Mouse (Mus musculus) hindbrain, postnatal 0 days (tissue): ENCODE data around the gene Anapc15. TPM values are rescaled to one million over a fixed set of nuclear protein-coding genes. Genes with fewer than 3 reads are reported as not detected.

Source experiments
- ATAC-seq: fragments of 200-750 bp; cut with Nextera tagmentation; 2 replicates; pipeline ENCODE4 v1.8.0; 2017; ENCODE audit warnings: mild to moderate bottlenecking, moderate TSS enrichment, moderate library complexity
- DNase-seq: peaks from one replicate; pipeline ENCODE4 v3.0.0-alpha.2; 2015; ENCODE audit warnings: low spot score
- H3K27ac ChIP-seq: fragments of 300-500 bp; sonication (generic); 2 replicates; pipeline ENCODE4 v1.5.1; 2014; ENCODE audit warnings: mild to moderate bottlenecking
- H3K27me3 ChIP-seq: fragments of 300-500 bp; sonication (generic); 2 replicates; pipeline ENCODE4 v1.6.1; 2014; ENCODE audit warnings: low read length, mixed read lengths; ENCODE audit not compliant: insufficient read depth
- H3K36me3 ChIP-seq: fragments of 300-500 bp; sonication (generic); 2 replicates; pipeline ENCODE4 v1.6.1; 2014; ENCODE audit warnings: low read length, mixed read lengths; ENCODE audit not compliant: insufficient read depth
- H3K4me1 ChIP-seq: fragments of 300-500 bp; sonication (generic); 2 replicates; pipeline ENCODE4 v1.6.1; 2014; ENCODE audit warnings: antibody characterized with exemption, low read length, mixed read lengths; ENCODE audit not compliant: insufficient read depth
- H3K4me2 ChIP-seq: fragments of 300-500 bp; sonication (generic); 2 replicates; pipeline ENCODE4 v1.6.1; 2014; ENCODE audit warnings: low read depth, mild to moderate bottlenecking, low read length, moderate library complexity, mixed read lengths
- H3K4me3 ChIP-seq: fragments of 300-500 bp; sonication (generic); 2 replicates; pipeline ENCODE4 v1.5.1; 2014; ENCODE audit warnings: low read length
- H3K9ac ChIP-seq: fragments of 300-500 bp; sonication (generic); replicated peaks from 2 replicates; pipeline ENCODE4 v1.6.1; 2014; ENCODE audit warnings: mild to moderate bottlenecking, low read length, moderate library complexity, mixed read lengths
- H3K9me3 ChIP-seq: fragments of 300-500 bp; sonication (generic); 2 replicates; pipeline ENCODE4 v1.6.1; 2016; ENCODE audit warnings: low read length, mixed read lengths
- CTCF ChIP-seq: IDR thresholded peaks from 2 replicates; pipeline ENCODE4 v1.5.1; 2016; ENCODE audit warnings: antibody characterized with exemption, control low read depth, low read depth
- WGBS: fragments of 180-500 bp; shearing (Covaris S2); extraction: QIAGEN DNeasy Blood & Tissue Kit; methylation state at CpG from one replicate; pipeline ENCODE4 v1.1.7; 2014; 5-methylcytosine and 5-hydroxymethylcytosine counted together
- polyA plus RNA-seq: library from polyadenylated mRNA; unstranded; fragments of >200 nt; fragmentation: Nextera tagmentation; extraction: Ambion mirVana; gene quantifications from 2 replicates; pipeline ENCODE4 v1.2.1, GENCODE M21; 2015
- total RNA-seq: library from RNA; depleted of rRNA; stranded (reverse); fragments of >200 nt; gene quantifications from 2 replicates; pipeline ENCODE4 v1.2.3, GENCODE M21; 2014

The Anapc15 gene
- total and polyA plus RNA-seq, 2 experiments from 2014 or later, result 49.3 to 67.3 TPM

DNA sequence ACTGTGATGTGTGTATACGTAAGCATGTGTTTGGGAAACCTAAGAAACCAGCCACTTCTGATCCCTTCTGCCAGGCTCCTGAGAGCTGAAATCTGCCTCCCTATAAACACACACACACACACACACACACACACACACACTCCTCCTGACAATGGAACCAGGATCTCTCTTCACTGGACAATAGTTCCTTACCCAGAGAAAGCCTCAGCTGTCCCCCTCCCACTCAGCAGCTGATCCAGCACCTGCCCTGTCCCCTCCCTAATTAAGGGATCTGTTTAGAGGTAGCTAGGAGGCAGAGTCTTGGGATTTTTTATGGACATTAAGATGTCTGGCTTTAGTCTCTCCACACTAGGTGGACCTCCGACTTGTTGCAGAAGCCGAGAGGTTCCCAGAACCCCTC, 28.6 kb upstream of the Anapc15 start:
- TF ChIP-seq CTCF, result no peak
- H3K9me3 ChIP-seq, result no peaks in the 10 kb centered on the region
- peaks cover 4% of the 10 kb centered on the region for H3K36me3 ChIP-seq
- no peak overlapping the region for H3K4me3 ChIP-seq
- WGBS, result 58% methylated on average over 3 of the region's 3 CpGs
- no peaks in the 10 kb centered on the region; the same call in 1 of the 2 replicates for H3K27me3 ChIP-seq
- H3K4me2 ChIP-seq, result peak overlapping the region; percentile 99
- no peak overlapping the region for H3K9ac ChIP-seq
- ATAC-seq (no peak), DNase-seq (no peak)
- H3K27ac ChIP-seq, result no peak overlapping the region
- no peaks in the 10 kb centered on the region for H3K4me1 ChIP-seq

DNA sequence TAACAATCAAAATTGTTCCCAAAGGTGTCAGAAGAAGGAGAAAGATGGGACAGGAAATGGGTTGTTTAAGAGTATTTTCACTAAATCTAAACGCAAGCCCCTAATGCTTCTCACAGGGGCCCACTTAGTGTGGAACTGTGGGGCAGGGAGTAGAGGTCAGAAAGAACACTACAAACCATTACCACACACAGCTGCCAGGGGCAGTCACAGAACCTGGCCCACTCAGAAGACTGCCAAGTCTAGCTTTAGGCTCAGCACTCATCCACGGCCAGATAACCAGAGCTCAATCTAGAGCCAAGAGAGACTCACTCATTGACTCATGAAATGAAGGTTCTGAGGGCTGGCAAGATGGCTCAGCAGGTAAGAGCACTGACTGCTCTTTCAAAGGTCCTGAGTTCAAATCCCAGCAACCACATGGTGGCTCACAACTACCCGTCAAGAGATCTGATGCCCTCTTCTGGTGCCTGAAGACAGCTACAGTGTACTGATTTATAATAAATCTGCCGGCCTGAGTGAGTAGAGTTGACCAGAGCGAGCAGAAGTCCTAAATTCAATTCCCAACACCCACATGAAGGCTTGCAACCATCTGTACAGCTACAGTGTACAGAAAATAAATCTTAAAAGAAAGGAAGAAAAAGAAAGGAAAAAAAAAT, 27.9 kb upstream of the Anapc15 start:
- H3K9me3 ChIP-seq, result no peaks in the 10 kb centered on the region
- peak overlapping the region; percentile 89; the same call in 1 of the 2 replicates for H3K27ac ChIP-seq
- no peaks in the 10 kb centered on the region for H3K4me1 ChIP-seq
- peak overlapping the region; percentile 70; the same call in 1 of the 2 replicates for H3K9ac ChIP-seq
- H3K36me3 ChIP-seq, result peaks cover 4% of the 10 kb centered on the region
- H3K4me2 ChIP-seq, result peak overlapping the region; percentile 99
- DNase-seq, result no peak
- WGBS, result 51% methylated on average over 5 of the region's 5 CpGs
- H3K27me3 ChIP-seq, result no peaks in the 10 kb centered on the region; the same call in 1 of the 2 replicates
- peak overlapping the region; percentile 67 for H3K4me3 ChIP-seq
- no peak for ATAC-seq
- peak; percentile 35; the same call in 1 of the 2 replicates for TF ChIP-seq CTCF

DNA sequence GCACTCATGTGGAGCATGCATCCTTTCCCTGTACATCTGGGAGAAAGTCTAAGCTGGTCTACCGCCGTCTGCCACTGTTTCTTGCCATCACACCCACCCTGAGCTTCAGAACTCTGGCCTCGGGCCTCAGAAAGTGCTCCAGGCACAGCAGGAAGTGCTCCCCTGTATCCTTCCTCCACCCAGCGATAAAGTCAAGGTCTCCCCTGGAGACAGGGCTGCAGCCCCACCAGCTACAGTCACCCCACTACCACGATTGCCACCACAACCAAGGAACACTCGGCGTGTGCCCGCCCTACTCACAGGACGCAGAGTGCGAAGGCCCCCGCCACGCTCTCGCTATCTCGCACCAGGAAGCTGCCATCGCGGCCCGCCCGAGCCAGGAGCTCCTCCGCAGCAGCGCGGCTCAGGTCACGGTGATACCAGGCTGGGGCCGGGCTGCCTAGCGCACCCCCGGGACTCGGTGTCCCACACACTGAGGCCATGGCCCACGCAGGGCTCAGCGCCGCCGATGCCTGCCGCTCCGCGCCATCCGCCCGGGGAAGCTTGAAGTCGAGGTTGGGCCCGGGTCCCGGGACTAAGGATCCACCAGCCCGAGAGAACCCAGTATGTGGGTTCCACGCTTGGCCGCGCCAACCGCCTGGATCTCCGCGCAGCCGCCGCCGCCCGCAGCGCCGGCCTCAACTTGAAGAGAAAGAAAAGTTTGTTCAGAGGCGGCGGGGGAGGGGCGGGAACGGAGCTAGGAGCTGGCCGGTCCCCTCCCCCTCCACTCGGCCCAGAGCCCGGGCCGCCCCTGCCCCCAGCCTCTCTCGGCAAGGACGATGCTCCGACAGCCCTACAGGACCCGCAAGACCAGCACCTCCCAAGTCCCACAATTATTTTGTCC, 27.0 kb upstream of the Anapc15 start:
- DNase-seq (peak; percentile 73), ATAC-seq (peak; percentile 70)
- no peaks in the 10 kb centered on the region for H3K9me3 ChIP-seq
- no peaks in the 10 kb centered on the region; the same call in 1 of the 2 replicates for H3K27me3 ChIP-seq
- H3K36me3 ChIP-seq, result peaks cover 2% of the 10 kb centered on the region; the same call in 1 of the 2 replicates
- H3K4me3 ChIP-seq, result peak overlapping the region; percentile 67
- peak overlapping the region; percentile 70 for H3K9ac ChIP-seq
- H3K4me1 ChIP-seq, result no peaks in the 10 kb centered on the region
- TF ChIP-seq CTCF, result no peak
- peak overlapping the region; percentile 89 for H3K27ac ChIP-seq
- under 1% methylated on average over 63 of the region's 63 CpGs for WGBS
- peak overlapping the region; percentile 99 for H3K4me2 ChIP-seq

DNA sequence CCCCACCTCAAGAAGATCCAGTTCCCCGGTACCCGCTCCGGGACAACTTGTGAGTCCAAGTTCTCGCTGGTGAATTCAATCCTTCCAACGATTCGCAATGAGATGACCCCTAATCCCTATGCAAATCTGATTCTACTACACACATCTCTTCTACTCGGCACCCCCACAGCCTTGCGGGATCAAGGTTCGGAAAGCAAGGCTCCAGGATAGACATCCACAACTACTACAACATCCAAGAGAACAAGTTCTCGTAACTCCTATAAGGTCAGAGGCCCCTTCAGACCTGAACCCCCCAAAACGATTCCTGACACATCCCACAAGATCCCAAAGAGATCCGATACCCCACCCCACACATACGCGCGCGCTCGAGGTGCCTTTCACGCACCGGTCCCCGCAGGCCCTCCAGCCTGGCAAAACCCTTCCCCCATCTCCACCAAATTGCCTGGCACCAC, 26.3 kb upstream of the Anapc15 start:
- Histone ChIP-seq H3K36me3 (no peaks in the 10 kb centered on the region), H3K27ac (peak overlapping the region; percentile 89), H3K4me2 (peak overlapping the region; percentile 99), H3K4me3 (peak overlapping the region; percentile 67), H3K4me1 (no peaks in the 10 kb centered on the region), H3K9me3 (no peaks in the 10 kb centered on the region), H3K9ac (peak overlapping the region; percentile 70), H3K27me3 (no peaks in the 10 kb centered on the region; the same call in 1 of the 2 replicates)
- ATAC-seq, result peak; percentile 11; the same call in 1 of the 2 replicates
- no peak for DNase-seq
- TF ChIP-seq CTCF, result no peak
- WGBS, result under 1% methylated on average over 20 of the region's 20 CpGs

DNA sequence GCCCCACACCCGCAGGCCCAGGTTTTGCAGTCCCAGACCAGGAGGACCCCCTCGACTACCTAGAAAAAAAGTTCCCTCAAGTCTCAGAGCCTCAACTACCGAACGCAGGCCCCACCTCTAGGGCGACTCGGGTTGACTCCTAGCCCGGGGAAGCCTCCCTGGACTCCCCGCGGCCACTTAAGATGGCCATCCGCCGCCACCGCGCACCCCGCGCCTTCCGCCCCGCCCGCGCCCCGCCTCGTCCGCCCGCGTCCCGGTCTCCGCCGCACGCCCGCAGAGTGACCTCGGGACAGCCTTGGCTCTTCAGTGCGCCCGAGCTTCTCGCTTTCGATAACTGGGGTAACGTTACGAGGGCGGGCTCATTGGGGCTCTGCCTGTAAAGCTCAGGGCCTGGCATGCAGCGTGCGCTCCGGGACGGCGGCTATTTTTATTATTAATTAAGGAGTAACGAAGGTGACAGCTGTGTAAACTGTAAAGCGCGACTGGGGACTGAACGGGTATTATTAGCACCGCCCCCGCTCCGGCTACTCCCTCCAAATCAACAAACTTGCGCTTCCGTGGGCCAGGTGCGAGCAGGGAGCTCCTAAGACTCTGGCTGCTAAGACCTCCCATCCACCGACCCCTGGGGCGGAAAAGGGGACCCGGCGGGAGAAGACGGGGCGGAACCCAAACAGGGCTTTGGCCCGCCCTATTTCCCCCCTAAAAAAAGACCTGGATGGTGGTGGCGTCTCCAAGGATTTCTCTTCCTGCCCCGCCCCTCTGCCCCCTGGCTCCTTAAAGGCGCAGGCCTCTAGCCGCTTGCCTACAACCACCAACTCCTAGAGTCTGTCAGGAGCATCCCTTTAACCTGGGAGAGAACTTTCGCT, 25.7 kb upstream of the Anapc15 start, which contains the start of gene Inppl1:
Gene Inppl1 (minus strand): TSS at position 624 of the 866 bp plus-strand sequence.
- no peaks in the 10 kb centered on the region for H3K9me3 ChIP-seq
- H3K27ac ChIP-seq, result peak within 1 kb of the TSS; percentile 89
- under 1% methylated on average over 64 of the region's 64 CpGs for WGBS
- peak within 1 kb of the TSS; percentile 70 for H3K9ac ChIP-seq
- no peaks in the 10 kb centered on the region for H3K36me3 ChIP-seq
- DNase-seq, result peak; percentile 82
- no peaks in the 10 kb centered on the region; the same call in 1 of the 2 replicates for H3K27me3 ChIP-seq
- H3K4me2 ChIP-seq, result peak within 1 kb of the TSS; percentile 99
- peak; percentile 44; the same call in 1 of the 2 replicates for TF ChIP-seq CTCF
- peak within 1 kb of the TSS; percentile 67 for H3K4me3 ChIP-seq
- ATAC-seq, result peak; percentile 65
- H3K4me1 ChIP-seq, result no peaks in the 10 kb centered on the region

DNA sequence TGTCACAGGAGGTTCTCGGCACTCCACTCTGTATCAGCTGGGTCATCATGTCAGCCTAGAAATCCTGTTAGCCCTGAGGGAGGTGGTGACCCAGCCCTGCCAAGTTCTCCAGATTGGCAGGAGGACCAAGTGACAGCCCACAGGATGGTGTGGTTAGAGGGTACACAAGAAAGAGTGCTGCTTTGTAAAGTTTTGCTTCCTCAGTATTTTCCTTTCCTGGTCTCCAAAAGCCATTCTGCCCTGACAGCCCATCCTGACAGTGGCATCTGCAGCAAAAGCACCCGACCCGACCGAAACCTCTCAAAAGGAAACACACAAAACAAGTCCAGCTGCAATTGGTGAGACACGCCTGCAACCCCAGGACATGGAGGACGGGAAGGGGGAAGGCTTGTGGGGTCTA, 19.3 kb upstream of the Anapc15 start:
- ATAC-seq (no peak), DNase-seq (no peak)
- Histone ChIP-seq H3K9ac (no peak overlapping the region), H3K9me3 (no peaks in the 10 kb centered on the region), H3K27ac (no peak overlapping the region), H3K4me1 (no peaks in the 10 kb centered on the region), H3K36me3 (no peaks in the 10 kb centered on the region), H3K4me3 (no peak overlapping the region), H3K27me3 (no peaks in the 10 kb centered on the region), H3K4me2 (no peak overlapping the region)
- TF ChIP-seq CTCF, result no peak
- 80% methylated on average over 6 of the region's 6 CpGs for WGBS
